Mouse (Mus musculus) bone marrow, adult 2 months (tissue): ENCODE measurements around the gene AF067063.
"Not testable (repeated sequence)": the region's sequence is repeated elsewhere in the genome, so short reads cannot be mapped to it uniquely, and the experiment has no call there.

Experiments
- CTCF ChIP-seq: fragments of 200-500 bp; IDR thresholded peaks from 2 replicates; pipeline ENCODE4 v1.5.1; 2011; ENCODE audit warnings: low read length, control low read depth; ENCODE audit not compliant: control insufficient read depth, insufficient read depth
- POLR2A ChIP-seq: fragments of 200-500 bp; IDR thresholded peaks from 2 replicates; pipeline ENCODE4 v1.6.1; 2011; ENCODE audit warnings: low read depth, mild to moderate bottlenecking, control low read depth, low read length, borderline replicate concordance; ENCODE audit not compliant: control insufficient read depth

DNA sequence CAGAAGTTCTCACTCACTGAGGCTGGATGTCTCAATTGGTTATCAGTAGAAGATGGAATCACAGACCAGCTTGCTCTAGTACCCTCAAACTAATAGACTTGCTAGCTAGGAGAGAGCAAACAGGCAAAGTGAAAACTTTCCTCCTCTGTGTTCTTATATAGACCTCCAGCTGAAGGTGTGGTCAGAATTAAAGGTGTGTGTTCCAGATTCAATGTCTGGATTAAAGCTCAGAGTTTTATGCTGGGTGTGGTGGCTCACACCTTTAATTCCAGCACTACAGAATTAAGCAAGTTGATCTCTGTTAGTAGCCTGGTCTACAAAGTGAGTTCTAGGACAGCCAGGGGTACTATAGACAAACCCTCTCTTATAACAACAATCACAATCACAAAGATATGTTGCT, at the start of gene AF067063:
- TF ChIP-seq POLR2A, CTCF: not testable (repeated sequence)
